Mouse (Mus musculus) midbrain, embryonic 11.5 days (tissue): Measurements from ENCODE around the gene Rabl3. TPM values are rescaled to one million over a fixed set of nuclear protein-coding genes. Genes with fewer than 3 reads are reported as not detected.

Source experiments
- ATAC-seq: fragments of 200-750 bp; cut with Nextera tagmentation; 2 replicates; pipeline ENCODE4 v1.8.0; 2017; ENCODE audit warnings: moderate TSS enrichment, moderate library complexity; ENCODE audit not compliant: low FRiP score
- DNase-seq: peaks from one replicate; pipeline ENCODE4 v3.0.0; 2015; ENCODE audit warnings: low spot score; ENCODE audit errors: missing footprints
- H3K27ac ChIP-seq: fragments of 300-500 bp; sonication (generic); 2 replicates; pipeline ENCODE4 v1.5.1; 2014; ENCODE audit warnings: low read depth, low read length
- H3K27me3 ChIP-seq: fragments of 300-500 bp; sonication (generic); 2 replicates; pipeline ENCODE4 v1.6.1; 2014; ENCODE audit warnings: mild to moderate bottlenecking, low read length, moderate library complexity, mixed read lengths; ENCODE audit not compliant: control insufficient read depth, insufficient read depth
- H3K36me3 ChIP-seq: fragments of 300-500 bp; sonication (generic); 2 replicates; pipeline ENCODE4 v1.6.1; 2014; ENCODE audit warnings: mild to moderate bottlenecking, low read length, moderate library complexity, mixed read lengths; ENCODE audit not compliant: control insufficient read depth, insufficient read depth
- H3K4me1 ChIP-seq: fragments of 300-500 bp; sonication (generic); 2 replicates; pipeline ENCODE4 v1.6.1; 2014; ENCODE audit warnings: low read length; ENCODE audit not compliant: control insufficient read depth, insufficient read depth
- H3K4me2 ChIP-seq: fragments of 300-500 bp; sonication (generic); 2 replicates; pipeline ENCODE4 v1.6.1; 2014; ENCODE audit warnings: mild to moderate bottlenecking, moderate library complexity
- H3K4me3 ChIP-seq: fragments of 300-500 bp; sonication (generic); 2 replicates; pipeline ENCODE4 v1.5.1; 2014; ENCODE audit warnings: low read depth, low read length
- H3K9ac ChIP-seq: fragments of 300-500 bp; sonication (generic); 2 replicates; pipeline ENCODE4 v1.6.1; 2014; ENCODE audit warnings: low read length
- H3K9me3 ChIP-seq: fragments of 300-500 bp; sonication (generic); 2 replicates; pipeline ENCODE4 v1.6.1; 2016; ENCODE audit warnings: low read length; ENCODE audit not compliant: control insufficient read depth
- WGBS: fragments of 180-500 bp; shearing (Covaris S2); extraction: QIAGEN DNeasy Blood & Tissue Kit; methylation state at CpG from one replicate; pipeline ENCODE4 v1.1.7; 2014; 5-methylcytosine and 5-hydroxymethylcytosine counted together
- polyA plus RNA-seq: library from polyadenylated mRNA; unstranded; fragments of >200 nt; fragmentation: Nextera tagmentation; extraction: Ambion mirVana; gene quantifications from 2 replicates; pipeline ENCODE4 v1.2.1, GENCODE M21; 2014

Gene Rabl3
- polyA plus RNA-seq, 1 experiment from 2014 or later = 49.6 TPM

DNA sequence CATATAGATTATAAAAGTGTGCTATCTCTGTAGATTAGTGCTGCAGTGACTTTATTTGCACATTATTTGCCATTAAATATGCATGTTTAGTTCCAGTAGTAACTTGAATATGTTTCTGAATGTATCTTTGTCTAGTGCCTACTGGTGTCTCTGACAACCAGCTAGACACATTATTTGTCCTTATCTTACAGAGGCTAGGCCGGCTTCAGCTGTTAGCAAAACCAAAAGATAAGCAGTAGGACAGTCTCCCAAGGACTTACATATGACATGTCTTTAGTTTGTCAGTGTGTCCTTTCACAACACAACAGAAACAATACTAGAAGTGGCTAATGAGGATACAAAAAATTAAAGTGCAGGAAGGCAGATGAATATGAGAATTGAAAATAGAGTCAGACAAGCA is 25.4 kb downstream of the Rabl3 start:
- H3K4me2 ChIP-seq = no peak overlapping the region
- H3K4me1 ChIP-seq = peaks cover 6% of the 10 kb centered on the region
- H3K27ac ChIP-seq = no peak overlapping the region
- H3K36me3 ChIP-seq = no peaks in the 10 kb centered on the region; the same call in 1 of the 2 replicates
- ATAC-seq (no peak), DNase-seq (no peak)
- no peaks in the 10 kb centered on the region for H3K9me3 ChIP-seq
- 85% methylated on average over 1 of the region's 1 CpGs for WGBS
- no peak overlapping the region for H3K4me3 ChIP-seq
- no peak overlapping the region for H3K9ac ChIP-seq
- H3K27me3 ChIP-seq = no peaks in the 10 kb centered on the region

DNA sequence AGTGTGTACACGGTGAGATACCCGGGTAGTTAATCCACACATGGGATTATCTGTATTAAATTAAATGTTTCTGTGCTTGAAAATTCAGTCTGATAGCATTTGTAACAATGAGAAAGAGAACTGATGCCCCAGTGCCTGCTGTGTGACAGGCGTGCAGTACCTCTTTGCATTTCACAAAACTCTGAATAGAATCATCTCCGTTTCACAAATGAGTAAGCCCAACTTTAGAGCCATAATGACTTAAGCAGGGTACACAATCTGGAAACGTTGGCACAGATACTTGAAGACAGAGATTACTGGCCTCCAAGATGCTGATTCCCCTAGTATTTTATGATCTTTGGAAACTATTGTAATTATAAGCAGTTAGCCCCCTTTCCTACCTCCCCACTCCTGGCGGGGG is 26.4 kb downstream of the Rabl3 start:
- Histone ChIP-seq H3K9ac (no peak overlapping the region), H3K9me3 (no peaks in the 10 kb centered on the region), H3K27ac (no peak overlapping the region), H3K27me3 (no peaks in the 10 kb centered on the region), H3K4me1 (peaks cover 6% of the 10 kb centered on the region), H3K4me3 (no peak overlapping the region), H3K4me2 (no peak overlapping the region), H3K36me3 (no peaks in the 10 kb centered on the region; the same call in 1 of the 2 replicates)
- ATAC-seq (no peak), DNase-seq (no peak)
- 64% methylated on average over 6 of the region's 6 CpGs for WGBS

DNA sequence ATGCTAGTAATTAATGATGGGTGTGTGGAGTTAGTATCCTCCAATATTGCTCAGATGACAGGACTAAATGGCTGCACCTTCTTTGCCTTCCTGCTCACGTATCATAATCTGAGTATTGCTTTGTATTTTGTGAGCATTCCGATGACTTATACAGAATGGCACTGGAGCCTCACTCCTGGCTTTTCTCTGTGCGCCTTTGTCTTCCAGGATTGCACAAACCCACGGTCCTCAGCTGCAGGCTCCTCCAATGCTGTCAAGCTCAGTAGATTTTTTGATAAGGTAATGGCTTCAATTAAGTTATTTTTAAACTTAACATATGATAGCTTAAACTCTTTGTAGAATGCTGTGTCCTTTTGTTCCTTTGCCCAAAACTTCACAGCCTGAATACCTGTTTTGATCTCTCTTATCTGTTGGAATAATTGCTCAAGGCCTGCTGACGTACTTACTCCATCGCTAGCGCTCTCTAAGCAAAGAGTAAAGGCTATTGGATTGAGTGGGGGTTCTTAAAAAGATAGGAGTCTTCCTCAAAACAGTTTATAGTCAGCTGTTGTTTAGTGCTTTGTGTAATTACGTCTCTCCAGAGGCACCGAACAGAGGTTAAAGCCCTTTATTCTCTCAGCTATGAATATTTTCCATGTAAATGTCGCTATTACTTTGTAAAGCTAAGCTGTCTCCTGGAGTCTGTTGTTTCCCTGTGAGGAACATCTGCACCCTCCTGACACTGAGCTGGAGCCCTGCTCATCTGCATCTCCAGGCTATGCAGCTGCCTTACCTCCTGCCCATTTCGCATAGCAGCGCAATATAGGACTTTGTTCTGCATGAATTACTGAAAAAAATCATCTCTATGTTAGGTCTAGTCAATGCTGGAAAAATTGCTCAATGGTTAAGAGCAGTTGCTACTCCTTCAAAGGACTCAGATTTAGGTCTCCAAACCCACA is 27.7 kb downstream of the Rabl3 start:
- Histone ChIP-seq H3K36me3 (no peaks in the 10 kb centered on the region; the same call in 1 of the 2 replicates), H3K27me3 (no peaks in the 10 kb centered on the region), H3K9me3 (no peaks in the 10 kb centered on the region), H3K4me1 (peaks cover 4% of the 10 kb centered on the region), H3K27ac (no peak overlapping the region), H3K4me3 (no peak overlapping the region), H3K4me2 (no peak overlapping the region), H3K9ac (no peak overlapping the region)
- 82% methylated on average over 12 of the region's 12 CpGs for WGBS
- DNase-seq (no peak), ATAC-seq (no peak)

DNA sequence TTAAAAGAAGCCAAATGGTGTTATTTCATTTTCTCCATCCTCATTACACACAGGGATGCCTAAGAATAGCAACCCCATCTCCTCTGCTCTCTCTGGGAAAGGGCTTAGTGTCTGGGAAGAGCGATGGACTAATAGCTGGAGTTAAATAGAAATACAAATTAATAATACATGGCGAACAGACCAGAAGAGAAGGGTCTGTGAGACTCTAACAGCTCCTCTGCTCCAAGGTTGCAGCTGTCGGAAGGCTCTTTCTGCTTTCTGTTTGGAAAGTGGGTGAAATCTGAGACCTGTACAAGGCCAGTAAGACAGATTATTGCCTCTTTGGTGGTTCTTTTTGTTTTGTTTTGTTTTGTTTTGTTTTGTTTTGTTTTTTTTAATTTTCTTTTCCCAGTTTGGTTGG is 31.9 kb downstream of the Rabl3 start:
- WGBS = 77% methylated on average over 3 of the region's 3 CpGs
- Histone ChIP-seq H3K27ac (no peak overlapping the region), H3K36me3 (no peaks in the 10 kb centered on the region; the same call in 1 of the 2 replicates), H3K4me1 (no peaks in the 10 kb centered on the region; the same call in 1 of the 2 replicates), H3K9ac (no peak overlapping the region), H3K4me3 (no peak overlapping the region), H3K9me3 (peaks cover 2% of the 10 kb centered on the region; the same call in 1 of the 2 replicates), H3K4me2 (no peak overlapping the region), H3K27me3 (no peaks in the 10 kb centered on the region)
- DNase-seq = peak; percentile 79
- ATAC-seq = no peak

DNA sequence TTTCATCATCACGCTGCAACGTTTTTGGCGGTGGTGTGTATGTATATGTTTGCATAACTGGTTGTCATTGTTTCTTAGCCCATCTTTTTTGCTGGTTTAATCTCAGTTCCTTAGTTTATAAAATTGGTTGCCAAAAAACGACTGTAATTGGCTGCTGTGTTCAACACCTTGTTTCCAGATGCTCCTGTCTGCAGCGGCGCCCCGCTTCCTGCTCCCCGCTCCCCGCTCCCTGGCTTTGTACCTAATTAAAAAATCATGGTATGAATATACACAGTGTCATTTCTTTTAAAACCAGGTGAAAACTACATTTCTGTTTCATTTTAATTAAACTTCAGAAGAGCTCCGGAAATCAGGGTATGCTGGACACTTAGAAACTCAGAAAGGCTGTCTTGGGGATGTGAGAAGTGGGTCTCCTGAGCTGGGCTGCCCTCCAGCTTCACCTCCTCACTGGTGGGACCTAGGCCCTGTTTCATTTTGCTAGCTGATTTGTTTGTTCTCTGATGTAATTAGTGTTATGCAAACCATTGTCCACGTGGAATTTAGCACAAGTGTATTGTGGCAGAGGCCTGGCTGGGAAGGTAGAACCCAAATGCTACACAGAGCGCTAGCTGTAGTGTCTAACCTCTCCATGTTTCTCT is 32.6 kb downstream of the Rabl3 start:
- peak; percentile 23 for DNase-seq
- Histone ChIP-seq H3K27me3 (no peaks in the 10 kb centered on the region), H3K36me3 (no peaks in the 10 kb centered on the region; the same call in 1 of the 2 replicates), H3K27ac (no peak overlapping the region), H3K4me3 (no peak overlapping the region), H3K4me1 (no peaks in the 10 kb centered on the region; the same call in 1 of the 2 replicates), H3K9ac (no peak overlapping the region), H3K4me2 (no peak overlapping the region), H3K9me3 (peaks cover 2% of the 10 kb centered on the region; the same call in 1 of the 2 replicates)
- WGBS = 87% methylated on average over 12 of the region's 12 CpGs
- no peak for ATAC-seq

DNA sequence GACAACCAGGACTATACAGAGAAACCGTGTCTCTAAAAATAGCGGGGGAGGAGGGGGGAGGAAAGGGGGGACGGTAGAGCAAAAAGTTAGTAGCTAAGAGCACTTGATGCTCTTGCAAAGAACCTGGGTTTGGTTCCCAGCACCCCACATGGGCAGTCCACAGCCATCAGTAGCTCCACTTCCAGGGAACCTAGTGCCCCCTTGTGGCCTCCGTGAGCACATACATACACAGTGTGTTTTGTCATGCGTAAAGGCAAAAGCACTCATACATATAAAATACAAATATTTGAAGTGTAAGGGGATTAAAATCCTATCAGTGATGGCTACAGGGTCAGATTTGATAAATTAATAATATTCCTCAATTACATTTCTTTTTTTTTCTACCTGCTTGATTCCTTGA is 33.4 kb downstream of the Rabl3 start:
- Histone ChIP-seq H3K36me3 (no peaks in the 10 kb centered on the region; the same call in 1 of the 2 replicates), H3K4me1 (no peaks in the 10 kb centered on the region), H3K27me3 (no peaks in the 10 kb centered on the region), H3K4me2 (no peak overlapping the region), H3K9ac (no peak overlapping the region), H3K9me3 (peaks cover 2% of the 10 kb centered on the region; the same call in 1 of the 2 replicates), H3K27ac (no peak overlapping the region), H3K4me3 (no peak overlapping the region)
- no peak for ATAC-seq
- DNase-seq = no peak
- 97% methylated on average over 5 of the region's 5 CpGs for WGBS

DNA sequence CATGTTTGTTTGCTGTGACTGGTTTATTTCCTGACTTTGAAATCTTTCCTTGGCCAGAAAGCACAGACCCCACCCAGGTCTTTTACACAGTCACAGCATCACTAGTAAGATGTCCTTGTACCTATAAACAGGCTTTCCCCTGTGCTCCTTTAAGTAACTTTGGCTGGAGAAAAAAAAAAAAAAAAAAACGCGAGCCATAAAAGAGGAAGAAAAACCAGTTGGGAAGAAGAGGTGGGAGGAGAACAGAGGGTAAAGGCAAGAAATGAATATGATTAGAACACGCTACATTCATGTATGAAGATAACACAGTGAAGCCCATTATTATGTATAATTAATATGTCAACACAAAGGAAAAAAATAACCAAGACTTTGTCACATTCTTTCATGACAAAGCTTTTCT is 35.6 kb downstream of the Rabl3 start:
- H3K9ac ChIP-seq = no peak overlapping the region
- H3K9me3 ChIP-seq = peaks cover 2% of the 10 kb centered on the region; the same call in 1 of the 2 replicates
- DNase-seq (peak; percentile 19), ATAC-seq (no peak)
- H3K27me3 ChIP-seq = no peaks in the 10 kb centered on the region
- H3K36me3 ChIP-seq = no peaks in the 10 kb centered on the region
- H3K4me1 ChIP-seq = no peaks in the 10 kb centered on the region
- no peak overlapping the region for H3K4me2 ChIP-seq
- WGBS = 85% methylated on average over 3 of the region's 3 CpGs
- no peak overlapping the region for H3K27ac ChIP-seq
- H3K4me3 ChIP-seq = no peak overlapping the region

DNA sequence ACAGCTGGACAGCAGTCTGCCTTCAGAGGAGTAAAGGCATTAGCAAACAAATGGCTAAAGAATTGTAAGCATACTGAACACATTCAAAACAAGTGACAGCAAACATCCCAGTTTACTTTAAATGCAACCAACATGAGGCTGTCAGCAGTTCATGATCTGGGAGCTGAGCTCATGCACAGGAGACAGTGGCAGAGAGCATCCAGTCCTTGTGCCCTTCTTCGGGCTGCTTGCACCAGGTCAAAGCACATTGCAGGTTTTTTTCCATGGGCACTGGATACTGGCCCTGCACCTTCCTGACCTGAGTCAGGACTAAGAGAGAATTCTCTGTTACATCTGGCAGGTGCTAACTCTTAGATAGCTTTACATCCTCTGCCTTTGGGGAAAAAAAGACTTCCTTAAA is 39.9 kb downstream of the Rabl3 start:
- Histone ChIP-seq H3K27ac (no peak overlapping the region), H3K9me3 (no peaks in the 10 kb centered on the region), H3K36me3 (no peaks in the 10 kb centered on the region), H3K9ac (no peak overlapping the region), H3K4me3 (no peak overlapping the region), H3K27me3 (no peaks in the 10 kb centered on the region), H3K4me2 (no peak overlapping the region), H3K4me1 (peaks cover 24% of the 10 kb centered on the region)
- peak; percentile 49 for DNase-seq
- ATAC-seq = no peak
- 72% methylated on average over 1 of the region's 1 CpGs for WGBS

DNA sequence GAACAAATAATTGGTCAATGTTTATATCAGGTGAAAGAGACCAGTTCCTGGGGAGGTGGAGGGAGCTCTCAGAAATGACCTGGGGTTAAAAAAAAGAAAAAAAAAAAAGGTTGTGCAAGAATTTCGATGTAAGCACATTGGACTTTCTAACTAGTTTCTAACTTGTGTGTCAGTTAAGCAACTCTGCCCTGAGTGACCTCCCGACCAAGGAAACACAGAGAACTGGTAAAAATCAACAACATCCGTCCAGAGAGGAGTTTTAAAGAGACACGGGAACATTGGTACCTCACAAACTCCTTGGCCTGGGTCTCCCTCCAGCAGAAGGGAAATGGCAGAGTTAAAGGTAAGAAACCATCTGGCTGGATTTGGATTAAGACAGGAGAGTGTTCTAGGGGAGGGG is 40.3 kb downstream of the Rabl3 start, which contains the start of gene Hgd:
Hgd (plus strand) TSS at position 160 of the 400 bp plus-strand sequence.
- no peak for ATAC-seq
- no peak within 1 kb of the TSS; the same call in 1 of the 2 replicates for H3K27ac ChIP-seq

More for the DNA sequence above, 40.3 kb downstream of the Rabl3 start, which contains the start of gene Hgd:
- Histone ChIP-seq H3K4me1 (peaks cover 24% of the 10 kb centered on the region), H3K9ac (no peak within 1 kb of the TSS), H3K4me2 (no peak within 1 kb of the TSS), H3K27me3 (no peaks in the 10 kb centered on the region), H3K4me3 (no peak within 1 kb of the TSS), H3K36me3 (no peaks in the 10 kb centered on the region), H3K9me3 (no peaks in the 10 kb centered on the region)
- 81% methylated on average over 4 of the region's 4 CpGs for WGBS
- peak; percentile 17 for DNase-seq
